9 mouse cellular contexts compared by ENCODE assay signal in genomic region chr15:3213721-3214120, GRCm38 (mm10). TPM values are rescaled to one million over a fixed set of nuclear protein-coding genes. Genes with fewer than 3 reads are reported as not detected.
DNase-seq lines count a peak whose midpoint lies in the region; ATAC-seq and TF ChIP-seq lines count a peak whose summit lies in the region.
"Had no signal": no experiment of that assay in that cellular context is flagged by ENCODE, and none has a peak within 500 bp of the region (broad histone marks: within the 10 kb centered on the region; RNA-seq: fewer than 3 reads in every experiment).

No protein-coding gene starts in this region.

- ATAC-seq in neural tube, embryonic 15.5 days (ENCODE audit: low FRiP score): 0 out of 2 replicates have a peak, but pooled peaks have one; percentile 59

- no peak overlapping the region for H3K4me2 ChIP-seq in neural tube, embryonic 15.5 days
- H3K4me2 ChIP-seq: lung, embryonic 15.5 days had no signal

- H3K36me3 ChIP-seq in MEL (ENCODE audit: control insufficient read depth in 1 of 2, insufficient read depth in 2 of 2, low read length in 2 of 2): no peaks in the 10 kb centered on the region
- H3K36me3 ChIP-seq in neural tube, embryonic 15.5 days: no peaks in the 10 kb centered on the region
- H3K36me3 ChIP-seq: lung, embryonic 15.5 days had no signal

- no peaks in the 10 kb centered on the region for H3K79me2 ChIP-seq in MEL (ENCODE audit: control insufficient read depth, insufficient read depth, low read length, poor library complexity)

- DNase-seq in left cerebral cortex, adult 11 months (ENCODE audit: low spot score): peak; percentile 26
- DNase-seq in left cerebral cortex, adult 8-10 months (ENCODE audit: low spot score in 2 of 2): no peak
- peak; percentile 70 for DNase-seq in MEL (ENCODE audit: low read depth, low spot score)
- DNase-seq in c-Kit-positive CD71-positive TER-119-positive erythroid progenitor cells, embryonic 14.5 days (ENCODE audit: low spot score): peak; percentile 3
- DNase-seq in heart, postnatal 4 days: peak; percentile 69
- peak; percentile 52 to 76 for DNase-seq in left cerebral cortex, postnatal 25 days (ENCODE audit: low spot score in 2 of 2)
- DNase-seq in ovary, postnatal 10 days (ENCODE audit: low spot score): no peak

- no peaks in the 10 kb centered on the region for H3K4me1 ChIP-seq in MEL (ENCODE audit: control insufficient read depth in 1 of 2, insufficient read depth in 2 of 2, low read length in 2 of 2)
- H3K4me1 ChIP-seq in neural tube, embryonic 15.5 days: no peaks in the 10 kb centered on the region
- H3K4me1 ChIP-seq: lung, embryonic 15.5 days had no signal

- H3K27ac ChIP-seq in MEL (ENCODE audit: control insufficient read depth, low read depth, low read length): no peak overlapping the region
- H3K27ac ChIP-seq in neural tube, embryonic 15.5 days (replicated peaks): no peak overlapping the region
- H3K27ac ChIP-seq: lung, embryonic 15.5 days had no signal

- no peak for TF ChIP-seq POLR2A in MEL (IDR thresholded peaks at IDR 0.05; ENCODE audit: control insufficient read depth in 1 of 2, insufficient read depth in 1 of 2, low read depth in 1 of 2, low read length in 2 of 2, poor library complexity in 1 of 2)

- H3K4me3 ChIP-seq in MEL (ENCODE audit: control insufficient read depth in 1 of 2, insufficient read depth in 1 of 2, low read depth in 2 of 2, low read length in 2 of 2): no peak overlapping the region
- H3K4me3 ChIP-seq in neural tube, embryonic 15.5 days (replicated peaks): no peak overlapping the region
- H3K4me3 ChIP-seq: lung, embryonic 15.5 days had no signal

- H3K27me3 ChIP-seq in MEL (ENCODE audit: control insufficient read depth in 1 of 2, insufficient read depth in 2 of 2, low read length in 2 of 2): no peaks in the 10 kb centered on the region
- H3K27me3 ChIP-seq in neural tube, embryonic 15.5 days (replicated peaks): no peaks in the 10 kb centered on the region
- H3K27me3 ChIP-seq: lung, embryonic 15.5 days had no signal

- intact Hi-C loops in left cerebral cortex, postnatal 25 days (cut with DNase I): no loop called here

- no peak for TF ChIP-seq EP300 in MEL (IDR thresholded peaks at IDR 0.05; ENCODE audit: low read depth in 1 of 2, low read length in 2 of 2)

- H3K9ac ChIP-seq in MEL (ENCODE audit: control insufficient read depth, low read depth, low read length, poor library complexity, severe bottlenecking): no peak overlapping the region
- H3K9ac ChIP-seq in neural tube, embryonic 15.5 days (replicated peaks): no peak overlapping the region
- H3K9ac ChIP-seq: lung, embryonic 15.5 days had no signal

- WGBS in neural tube, embryonic 15.5 days: 2% methylated on average over 4 of the region's 4 CpGs

- H3K9me3 ChIP-seq in MEL (replicated peaks; ENCODE audit: insufficient read depth, low read length): no peaks in the 10 kb centered on the region
- H3K9me3 ChIP-seq in neural tube, embryonic 15.5 days (replicated peaks): no peaks in the 10 kb centered on the region
- H3K9me3 ChIP-seq: lung, embryonic 15.5 days had no signal

- peak; percentile 8 to 67 (median 38); a peak in 3 of 6 replicates for TF ChIP-seq CTCF in MEL (IDR thresholded peaks at IDR 0.05 in 2 of 3, conservative IDR thresholded peaks at IDR 0.05 in 1 of 3; ENCODE audit: control insufficient read depth in 1 of 3, insufficient read depth in 1 of 3, low read depth in 2 of 3, low read length in 3 of 3, poor library complexity in 1 of 3, severe bottlenecking in 1 of 3)

- TF ChIP-seq RAD21 in MEL (IDR thresholded peaks at IDR 0.05; ENCODE audit: low read depth, low read length): peak; percentile 51

TF ChIP-seq in MEL, 35 proteins besides CTCF, POLR2A, EP300 and RAD21:
- TF ChIP-seq SMC3 (IDR thresholded peaks at IDR 0.05; ENCODE audit: low read depth, low read length) (peak; percentile 48; the same call in 1 of the 2 replicates), SIN3A (IDR thresholded peaks at IDR 0.05; ENCODE audit: low read length) (no peak)

RNA-seq across cellular contexts. Expression of gene Selenop, which starts 54.6 kb away (rescaled TPM):
- 100 to 1,000 TPM; 283 to 318 (median 295) TPM for total RNA-seq in left cerebral cortex, adult 8-10 months (2022)
- 0.42 and 0.50 TPM in 2 replicates for total RNA-seq in MEL (2012; rRNA removed)
- polyA plus RNA-seq in MEL (2012; ENCODE audit: insufficient read depth in 1 of 2, insufficient read length in 2 of 2, low read depth in 1 of 2, low replicate concordance in 2 of 2, missing spikeins in 1 of 2): not detected
- total RNA-seq in heart, postnatal 4 days (2021): 100 to 1,000 TPM; 162 to 179 TPM
- 100 to 1,000 TPM; 309 to 364 TPM for total RNA-seq in left cerebral cortex, postnatal 25 days (2021)
- polyA plus RNA-seq in neural tube, embryonic 15.5 days (2015; fragmentation: Nextera tagmentation; extraction: Ambion mirVana): 142 and 158 TPM in 2 replicates

Comparison
In these comparisons a context has a peak if more than half of its experiments do, and no peak if none do; other contexts are left out.
1. DNase-seq: peak in left cerebral cortex, adult 11 months (single experiment), MEL (single experiment), c-Kit-positive CD71-positive TER-119-positive erythroid progenitor cells, embryonic 14.5 days (single experiment), heart, postnatal 4 days (single experiment) and left cerebral cortex, postnatal 25 days (2 of 2); none in left cerebral cortex, adult 8-10 months (0 of 2) and ovary, postnatal 10 days (single experiment).
2. RNA of gene Selenop, which starts 54.6 kb away (total RNA-seq): 309 to 364 TPM in left cerebral cortex, postnatal 25 days, 283 to 318 TPM in left cerebral cortex, adult 8-10 months and 162 to 179 TPM in heart, postnatal 4 days; 0.42 to 0.50 TPM in MEL; every median in the first group is over 100 times any median in the second.